Mouse (Mus musculus) kidney, postnatal 0 days (tissue): Measurements from ENCODE around the gene Tjp3. TPM values are rescaled to one million over a fixed set of nuclear protein-coding genes. Genes with fewer than 3 reads are reported as not detected.

Experiments used
- ATAC-seq: fragments of 200-750 bp; cut with Nextera tagmentation; replicated peaks from 2 replicates; pipeline ENCODE4 v1.8.0; 2017; ENCODE audit warnings: low read depth, moderate number of reproducible peaks, moderate TSS enrichment, moderate library complexity; ENCODE audit not compliant: low FRiP score
- DNase-seq: peaks from one replicate; pipeline ENCODE4 v3.0.0-alpha.2; 2016; ENCODE audit warnings: low spot score
- H3K27ac ChIP-seq: fragments of 300-500 bp; sonication (generic); 2 replicates; pipeline ENCODE4 v1.5.1; 2014; ENCODE audit warnings: mild to moderate bottlenecking
- H3K27me3 ChIP-seq: fragments of 300-500 bp; sonication (generic); 2 replicates; pipeline ENCODE4 v1.6.1; 2014; ENCODE audit warnings: low read length, mixed read lengths; ENCODE audit not compliant: insufficient read depth
- H3K36me3 ChIP-seq: fragments of 300-500 bp; sonication (generic); 2 replicates; pipeline ENCODE4 v1.6.1; 2014; ENCODE audit warnings: low read length, mixed read lengths; ENCODE audit not compliant: insufficient read depth
- H3K4me1 ChIP-seq: fragments of 300-500 bp; sonication (generic); replicated peaks from 2 replicates; pipeline ENCODE4 v1.6.1; 2014; ENCODE audit warnings: antibody characterized with exemption, low read length, mixed read lengths; ENCODE audit not compliant: insufficient read depth
- H3K4me2 ChIP-seq: fragments of 300-500 bp; sonication (generic); 2 replicates; pipeline ENCODE4 v1.6.1; 2014; ENCODE audit warnings: mild to moderate bottlenecking, low read length, moderate library complexity, mixed read lengths
- H3K4me3 ChIP-seq: fragments of 300-500 bp; sonication (generic); replicated peaks from 2 replicates; pipeline ENCODE4 v1.5.1; 2014; ENCODE audit warnings: low read depth, low read length
- H3K9ac ChIP-seq: fragments of 300-500 bp; sonication (generic); 2 replicates; pipeline ENCODE4 v1.6.1; 2014; ENCODE audit warnings: low read depth, low read length
- H3K9me3 ChIP-seq: fragments of 300-500 bp; sonication (generic); replicated peaks from 2 replicates; pipeline ENCODE4 v1.6.1; 2016; ENCODE audit warnings: low read length, inconsistent platforms, mixed read lengths
- CTCF ChIP-seq: IDR thresholded peaks from 2 replicates; pipeline ENCODE4 v1.5.1; 2016; ENCODE audit warnings: antibody characterized with exemption, low read depth, mild to moderate bottlenecking, moderate library complexity
- WGBS: fragments of 180-500 bp; shearing (Covaris S2); extraction: QIAGEN DNeasy Blood & Tissue Kit; methylation state at CpG from one replicate; pipeline ENCODE4 v1.1.7; 2014; 5-methylcytosine and 5-hydroxymethylcytosine counted together
- polyA plus RNA-seq: library from polyadenylated mRNA; unstranded; fragments of >200 nt; fragmentation: Nextera tagmentation; extraction: Ambion mirVana; gene quantifications from 2 replicates; pipeline ENCODE4 v1.2.1, GENCODE M21; 2015

Tjp3 gene
- polyA plus RNA-seq, 1 experiment from 2014 or later = 19.0 TPM

- no peaks in the 10 kb centered on the region for H3K27me3 ChIP-seq
- DNase-seq (no peak), ATAC-seq (no peak)
- H3K27ac ChIP-seq = peak overlapping the region; percentile 54
- H3K9me3 ChIP-seq = no peaks in the 10 kb centered on the region
- no peaks in the 10 kb centered on the region for H3K36me3 ChIP-seq
- peak overlapping the region; percentile 18; the same call in 1 of the 2 replicates for H3K4me3 ChIP-seq
- H3K4me2 ChIP-seq = peak overlapping the region; percentile 41
- WGBS = 17% methylated on average over 24 of the region's 24 CpGs
- H3K4me1 ChIP-seq = peaks cover 20% of the 10 kb centered on the region
- peak overlapping the region; percentile 37; the same call in 1 of the 2 replicates for H3K9ac ChIP-seq
- TF ChIP-seq CTCF = no peak
Observed at GRCm38 (mm10) chr10:81290698-81291460, 502 bp downstream of the Tjp3 start.

- Histone ChIP-seq H3K4me1 (peaks cover 19% of the 10 kb centered on the region), H3K9ac (0 out of 2 replicates have a peak overlapping the region, but pooled peaks have one; percentile 10), H3K27ac (no peak overlapping the region), H3K9me3 (no peaks in the 10 kb centered on the region), H3K4me2 (0 out of 2 replicates have a peak overlapping the region, but pooled peaks have one; percentile 41), H3K4me3 (no peak overlapping the region), H3K27me3 (0 out of 2 replicates have a peak, but pooled peaks cover 2% of the 10 kb centered on the region), H3K36me3 (no peaks in the 10 kb centered on the region)
- 57% methylated on average over 14 of the region's 14 CpGs for WGBS
- no peak for TF ChIP-seq CTCF
- ATAC-seq = no peak
- DNase-seq = no peak
Observed at GRCm38 (mm10) chr10:81289811-81290210, 1.6 kb downstream of the Tjp3 start.

- peak; percentile 88 for TF ChIP-seq CTCF
- 4% methylated on average over 7 of the region's 7 CpGs for WGBS
- H3K36me3 ChIP-seq = no peaks in the 10 kb centered on the region
- ATAC-seq (no peak), DNase-seq (peak; percentile 88)
- H3K4me2 ChIP-seq = no peak overlapping the region
- peaks cover 14% of the 10 kb centered on the region for H3K4me1 ChIP-seq
- no peak overlapping the region for H3K9ac ChIP-seq
- no peaks in the 10 kb centered on the region for H3K9me3 ChIP-seq
- 0 out of 2 replicates have a peak, but pooled peaks cover 2% of the 10 kb centered on the region for H3K27me3 ChIP-seq
- no peak overlapping the region for H3K4me3 ChIP-seq
- H3K27ac ChIP-seq = no peak overlapping the region
Observed at GRCm38 (mm10) chr10:81289278-81289677, 2.1 kb downstream of the Tjp3 start.

- no peaks in the 10 kb centered on the region for H3K36me3 ChIP-seq
- H3K27ac ChIP-seq = no peak overlapping the region
- no peak overlapping the region for H3K4me3 ChIP-seq
- peak; percentile 68 for TF ChIP-seq CTCF
- peak overlapping the region; percentile 18; the same call in 1 of the 2 replicates for H3K4me2 ChIP-seq
- no peaks in the 10 kb centered on the region for H3K9me3 ChIP-seq
- DNase-seq (peak; percentile 32), ATAC-seq (no peak)
- peaks cover 7% of the 10 kb centered on the region for H3K4me1 ChIP-seq
- 0 out of 2 replicates have a peak, but pooled peaks cover 2% of the 10 kb centered on the region for H3K27me3 ChIP-seq
- 40% methylated on average over 6 of the region's 6 CpGs for WGBS
- H3K9ac ChIP-seq = no peak overlapping the region
Observed at GRCm38 (mm10) chr10:81288601-81289000, 2.8 kb downstream of the Tjp3 start.

- H3K9ac ChIP-seq = no peak overlapping the region
- 67% methylated on average over 8 of the region's 8 CpGs for WGBS
- peak overlapping the region; percentile 18; the same call in 1 of the 2 replicates for H3K4me2 ChIP-seq
- H3K27ac ChIP-seq = no peak overlapping the region
- H3K4me3 ChIP-seq = no peak overlapping the region
- no peaks in the 10 kb centered on the region for H3K9me3 ChIP-seq
- peak; percentile 44 for DNase-seq
- H3K27me3 ChIP-seq = 0 out of 2 replicates have a peak, but pooled peaks cover 2% of the 10 kb centered on the region
- ATAC-seq = no peak
- H3K4me1 ChIP-seq = peaks cover 5% of the 10 kb centered on the region; the same call in 1 of the 2 replicates
- H3K36me3 ChIP-seq = no peaks in the 10 kb centered on the region
- peak; percentile 85 for TF ChIP-seq CTCF
Observed at GRCm38 (mm10) chr10:81287513-81288157, 3.7 kb downstream of the Tjp3 start.

- TF ChIP-seq CTCF = no peak
- Histone ChIP-seq H3K9me3 (no peaks in the 10 kb centered on the region), H3K27ac (0 out of 2 replicates have a peak overlapping the region, but pooled peaks have one; percentile 63), H3K4me1 (peaks cover 5% of the 10 kb centered on the region; the same call in 1 of the 2 replicates), H3K4me2 (peak overlapping the region; percentile 73; the same call in 1 of the 2 replicates), H3K4me3 (no peak overlapping the region), H3K27me3 (0 out of 2 replicates have a peak, but pooled peaks cover 2% of the 10 kb centered on the region), H3K9ac (no peak overlapping the region), H3K36me3 (no peaks in the 10 kb centered on the region)
- 32% methylated on average over 6 of the region's 6 CpGs for WGBS
- ATAC-seq (no peak), DNase-seq (no peak)
Observed at GRCm38 (mm10) chr10:81286586-81286985, 4.8 kb downstream of the Tjp3 start.
